Mouse (Mus musculus) kidney, adult 2 months (tissue): ENCODE data around the gene Cpxm2.

Experiments used
- CTCF ChIP-seq: fragments of 200-500 bp; conservative IDR thresholded peaks from 2 replicates; pipeline ENCODE4 v1.5.1; 2011; ENCODE audit warnings: low read depth, mild to moderate bottlenecking, control low read depth, low read length, moderate library complexity, mixed read lengths; ENCODE audit not compliant: insufficient read depth, insufficient read length
- POLR2A ChIP-seq: fragments of 200-500 bp; IDR thresholded peaks from one replicate; pipeline ENCODE4 v1.6.1; 2011; ENCODE audit warnings: low read depth, low read length, control low read depth

GRCm38 (mm10) chr7:132167239-132167638, 12.7 kb upstream of the Cpxm2 start:
- TF ChIP-seq CTCF (no peak), POLR2A (no peak)
